Mouse (Mus musculus) hindbrain, postnatal 0 days (tissue): ENCODE data around the gene Opa3. TPM values are rescaled to one million over a fixed set of nuclear protein-coding genes. Genes with fewer than 3 reads are reported as not detected.

Source experiments
- ATAC-seq: fragments of 200-750 bp; cut with Nextera tagmentation; 2 replicates; pipeline ENCODE4 v1.8.0; 2017; ENCODE audit warnings: mild to moderate bottlenecking, moderate TSS enrichment, moderate library complexity
- DNase-seq: peaks from one replicate; pipeline ENCODE4 v3.0.0-alpha.2; 2015; ENCODE audit warnings: low spot score
- H3K27ac ChIP-seq: fragments of 300-500 bp; sonication (generic); 2 replicates; pipeline ENCODE4 v1.5.1; 2014; ENCODE audit warnings: mild to moderate bottlenecking
- H3K27me3 ChIP-seq: fragments of 300-500 bp; sonication (generic); 2 replicates; pipeline ENCODE4 v1.6.1; 2014; ENCODE audit warnings: low read length, mixed read lengths; ENCODE audit not compliant: insufficient read depth
- H3K36me3 ChIP-seq: fragments of 300-500 bp; sonication (generic); 2 replicates; pipeline ENCODE4 v1.6.1; 2014; ENCODE audit warnings: low read length, mixed read lengths; ENCODE audit not compliant: insufficient read depth
- H3K4me1 ChIP-seq: fragments of 300-500 bp; sonication (generic); 2 replicates; pipeline ENCODE4 v1.6.1; 2014; ENCODE audit warnings: antibody characterized with exemption, low read length, mixed read lengths; ENCODE audit not compliant: insufficient read depth
- H3K4me2 ChIP-seq: fragments of 300-500 bp; sonication (generic); 2 replicates; pipeline ENCODE4 v1.6.1; 2014; ENCODE audit warnings: low read depth, mild to moderate bottlenecking, low read length, moderate library complexity, mixed read lengths
- H3K4me3 ChIP-seq: fragments of 300-500 bp; sonication (generic); 2 replicates; pipeline ENCODE4 v1.5.1; 2014; ENCODE audit warnings: low read length
- H3K9ac ChIP-seq: fragments of 300-500 bp; sonication (generic); replicated peaks from 2 replicates; pipeline ENCODE4 v1.6.1; 2014; ENCODE audit warnings: mild to moderate bottlenecking, low read length, moderate library complexity, mixed read lengths
- H3K9me3 ChIP-seq: fragments of 300-500 bp; sonication (generic); 2 replicates; pipeline ENCODE4 v1.6.1; 2016; ENCODE audit warnings: low read length, mixed read lengths
- CTCF ChIP-seq: IDR thresholded peaks from 2 replicates; pipeline ENCODE4 v1.5.1; 2016; ENCODE audit warnings: antibody characterized with exemption, control low read depth, low read depth
- WGBS: fragments of 180-500 bp; shearing (Covaris S2); extraction: QIAGEN DNeasy Blood & Tissue Kit; methylation state at CpG from one replicate; pipeline ENCODE4 v1.1.7; 2014; 5-methylcytosine and 5-hydroxymethylcytosine counted together
- polyA plus RNA-seq: library from polyadenylated mRNA; unstranded; fragments of >200 nt; fragmentation: Nextera tagmentation; extraction: Ambion mirVana; gene quantifications from 2 replicates; pipeline ENCODE4 v1.2.1, GENCODE M21; 2015
- total RNA-seq: library from RNA; depleted of rRNA; stranded (reverse); fragments of >200 nt; gene quantifications from 2 replicates; pipeline ENCODE4 v1.2.3, GENCODE M21; 2014

Gene Opa3
- total and polyA plus RNA-seq, 2 experiments from 2014 or later, result 37.1 to 44.2 TPM

- DNase-seq (peak; percentile 64), ATAC-seq (peak; percentile 76)
- no peak for TF ChIP-seq CTCF
- Histone ChIP-seq H3K4me1 (no peaks in the 10 kb centered on the region), H3K4me3 (peak overlapping the region; percentile 72), H3K27ac (peak overlapping the region; percentile 87), H3K4me2 (peak overlapping the region; percentile 73), H3K27me3 (peaks cover 34% of the 10 kb centered on the region), H3K9ac (peak overlapping the region; percentile 95), H3K9me3 (no peaks in the 10 kb centered on the region), H3K36me3 (0 out of 2 replicates have a peak, but pooled peaks cover 8% of the 10 kb centered on the region)
- WGBS, result 0% methylated on average over 25 of the region's 35 CpGs
Observed at GRCm38 (mm10) chr7:19282791-19283405, 54.8 kb downstream of the Opa3 start.

- peak overlapping the region; percentile 95 for H3K9ac ChIP-seq
- DNase-seq, result no peak
Observed at GRCm38 (mm10) chr7:19283406-19283804, 55.3 kb downstream of the Opa3 start.

GRCm38 (mm10) chr7:19284763-19285162 lies 56.6 kb downstream of the Opa3 start:
- Histone ChIP-seq H3K4me3 (no peak overlapping the region), H3K27ac (no peak overlapping the region), H3K4me1 (no peaks in the 10 kb centered on the region), H3K27me3 (peaks cover 15% of the 10 kb centered on the region), H3K4me2 (peak overlapping the region; percentile 73; the same call in 1 of the 2 replicates), H3K9me3 (no peaks in the 10 kb centered on the region), H3K36me3 (peaks cover 17% of the 10 kb centered on the region; the same call in 1 of the 2 replicates), H3K9ac (no peak overlapping the region)
- no peak for ATAC-seq
- WGBS, result 33% methylated on average over 4 of the region's 4 CpGs
- DNase-seq, result peak; percentile 79
- peak; percentile 90 for TF ChIP-seq CTCF

More at GRCm38 (mm10) chr7:19283406-19283804, 55.3 kb downstream of the Opa3 start:
- peak; percentile 19; the same call in 1 of the 2 replicates for ATAC-seq
- 9% methylated on average over 14 of the region's 14 CpGs for WGBS
- Histone ChIP-seq H3K4me1 (no peaks in the 10 kb centered on the region), H3K36me3 (peaks cover 9% of the 10 kb centered on the region; the same call in 1 of the 2 replicates), H3K4me2 (peak overlapping the region; percentile 73), H3K9me3 (no peaks in the 10 kb centered on the region), H3K27me3 (peaks cover 29% of the 10 kb centered on the region), H3K4me3 (peak overlapping the region; percentile 72), H3K27ac (peak overlapping the region; percentile 87)
- TF ChIP-seq CTCF, result no peak

- H3K4me1 ChIP-seq, result 0 out of 2 replicates have a peak, but pooled peaks cover 7% of the 10 kb centered on the region
- H3K9me3 ChIP-seq, result no peaks in the 10 kb centered on the region
- peak overlapping the region; percentile 50 for H3K4me2 ChIP-seq
- peak; percentile 24; the same call in 1 of the 2 replicates for ATAC-seq
- WGBS, result 7% methylated on average over 20 of the region's 20 CpGs
- DNase-seq, result no peak
- no peaks in the 10 kb centered on the region for H3K27me3 ChIP-seq
- H3K4me3 ChIP-seq, result peak overlapping the region; percentile 21
- peaks cover 34% of the 10 kb centered on the region; the same call in 1 of the 2 replicates for H3K36me3 ChIP-seq
- no peak for TF ChIP-seq CTCF
- H3K27ac ChIP-seq, result no peak overlapping the region
- peak overlapping the region; percentile 46 for H3K9ac ChIP-seq
Observed at GRCm38 (mm10) chr7:19290969-19291596, 62.9 kb downstream of the Opa3 start.

- Histone ChIP-seq H3K4me1 (0 out of 2 replicates have a peak, but pooled peaks cover 7% of the 10 kb centered on the region), H3K4me2 (peak overlapping the region; percentile 48), H3K27ac (no peak overlapping the region), H3K36me3 (peaks cover 16% of the 10 kb centered on the region; the same call in 1 of the 2 replicates), H3K27me3 (no peaks in the 10 kb centered on the region), H3K4me3 (peak overlapping the region; percentile 14; the same call in 1 of the 2 replicates), H3K9ac (no peak overlapping the region), H3K9me3 (no peaks in the 10 kb centered on the region)
- DNase-seq (peak; percentile 97), ATAC-seq (peak; percentile 78)
- WGBS, result 18% methylated on average over 21 of the region's 22 CpGs
- peak; percentile 93 for TF ChIP-seq CTCF
Observed at GRCm38 (mm10) chr7:19295503-19296185, 67.5 kb downstream of the Opa3 start.

- WGBS, result 89% methylated on average over 6 of the region's 6 CpGs
- DNase-seq, result no peak
- Histone ChIP-seq H3K4me1 (no peaks in the 10 kb centered on the region), H3K27ac (no peak overlapping the region), H3K27me3 (no peaks in the 10 kb centered on the region), H3K9me3 (no peaks in the 10 kb centered on the region), H3K36me3 (peaks cover 16% of the 10 kb centered on the region; the same call in 1 of the 2 replicates), H3K9ac (no peak overlapping the region), H3K4me3 (no peak overlapping the region), H3K4me2 (no peak overlapping the region)
- no peak for ATAC-seq
- peak; percentile 19 for TF ChIP-seq CTCF
Observed at GRCm38 (mm10) chr7:19297034-19297433, 68.9 kb downstream of the Opa3 start.
